Mouse (Mus musculus) hindbrain, embryonic 15.5 days (tissue): ENCODE measurements around the gene Mapk13. TPM values are rescaled to one million over a fixed set of nuclear protein-coding genes. Genes with fewer than 3 reads are reported as not detected.
A peak's percentile ranks its signal among the peaks of the same experiment; 100 is the strongest.
"Not testable (repeated sequence)": the region's sequence is repeated elsewhere in the genome, so short reads cannot be mapped to it uniquely, and the experiment has no call there.

Experiments
- ATAC-seq: fragments of 200-750 bp; cut with Nextera tagmentation; 2 replicates; pipeline ENCODE4 v1.8.0; 2017; ENCODE audit warnings: low read depth, moderate number of reproducible peaks, moderate TSS enrichment; ENCODE audit not compliant: low FRiP score
- H3K27ac ChIP-seq: fragments of 300-500 bp; sonication (generic); replicated peaks from 2 replicates; pipeline ENCODE4 v1.5.1; 2015; ENCODE audit warnings: mild to moderate bottlenecking, inconsistent platforms
- H3K27me3 ChIP-seq: fragments of 300-500 bp; sonication (generic); 2 replicates; pipeline ENCODE4 v1.6.1; 2015; ENCODE audit warnings: control low read depth, inconsistent platforms
- H3K36me3 ChIP-seq: fragments of 300-500 bp; sonication (generic); 2 replicates; pipeline ENCODE4 v1.6.1; 2015; ENCODE audit warnings: control low read depth, inconsistent platforms
- H3K4me1 ChIP-seq: fragments of 300-500 bp; sonication (generic); replicated peaks from 2 replicates; pipeline ENCODE4 v1.6.1; 2015; ENCODE audit warnings: control low read depth, inconsistent platforms
- H3K4me2 ChIP-seq: fragments of 300-500 bp; sonication (generic); 2 replicates; pipeline ENCODE4 v1.6.1; 2015; ENCODE audit warnings: moderate library complexity, mild to moderate bottlenecking, inconsistent platforms
- H3K4me3 ChIP-seq: fragments of 300-500 bp; sonication (generic); 2 replicates; pipeline ENCODE4 v1.5.1; 2015; ENCODE audit warnings: mild to moderate bottlenecking, inconsistent platforms
- H3K9ac ChIP-seq: fragments of 300-500 bp; sonication (generic); 2 replicates; pipeline ENCODE4 v1.6.1; 2015; ENCODE audit warnings: inconsistent platforms
- H3K9me3 ChIP-seq: fragments of 300-500 bp; sonication (generic); 2 replicates; pipeline ENCODE4 v1.6.1; 2016; ENCODE audit warnings: control low read depth, inconsistent platforms
- WGBS: fragments of 180-500 bp; shearing (Covaris S2); methylation state at CpG from one replicate; pipeline ENCODE4 v1.1.7; 2015; 5-methylcytosine and 5-hydroxymethylcytosine counted together
- polyA plus RNA-seq: library from polyadenylated mRNA; unstranded; fragments of >200 nt; fragmentation: Nextera tagmentation; extraction: Ambion mirVana; gene quantifications from 2 replicates; pipeline ENCODE4 v1.2.1, GENCODE M21; 2015

The Mapk13 gene
- polyA plus RNA-seq, 1 experiment from 2014 or later: 0.97 TPM

GRCm38 (mm10) chr17:28750580-28750979 is 18.5 kb upstream of the Mapk13 start:
- Histone ChIP-seq H3K4me3 (no peak overlapping the region), H3K36me3 (peaks cover 29% of the 10 kb centered on the region), H3K9ac (no peak overlapping the region), H3K4me2 (no peak overlapping the region), H3K27ac (no peak overlapping the region), H3K9me3 (no peaks in the 10 kb centered on the region), H3K27me3 (no peaks in the 10 kb centered on the region), H3K4me1 (no peaks in the 10 kb centered on the region)
- 75% methylated on average over 6 of the region's 6 CpGs for WGBS
- no peak for ATAC-seq

- Histone ChIP-seq H3K4me1 (no peaks in the 10 kb centered on the region), H3K4me3 (no peak overlapping the region), H3K27me3 (no peaks in the 10 kb centered on the region), H3K9me3 (no peaks in the 10 kb centered on the region), H3K36me3 (no peaks in the 10 kb centered on the region), H3K4me2 (no peak overlapping the region), H3K27ac (no peak overlapping the region), H3K9ac (no peak overlapping the region)
- WGBS: 69% methylated on average over 5 of the region's 5 CpGs
- no peak for ATAC-seq
These were observed 12.7 kb upstream of the Mapk13 start for GRCm38 (mm10) chr17:28756447-28756846.

DNA sequence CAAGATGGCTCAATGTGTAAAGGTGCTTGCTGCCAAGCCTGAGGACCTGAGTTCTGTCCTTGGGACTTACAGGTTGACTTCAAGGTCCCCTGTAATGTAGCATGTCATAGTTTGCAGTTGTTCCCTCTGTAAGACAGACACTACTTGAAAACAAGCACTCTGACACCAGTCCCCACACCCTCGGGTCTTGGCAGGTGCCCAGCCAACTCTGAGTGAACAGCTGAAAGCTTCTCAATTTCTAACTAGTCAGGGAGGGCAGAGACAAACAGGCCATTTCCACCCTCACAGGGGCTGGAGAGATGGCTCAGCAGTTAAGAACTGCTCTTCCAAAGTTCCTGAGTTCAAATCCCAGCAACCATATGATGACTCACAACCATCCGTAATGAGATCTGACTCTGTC is 11.6 kb upstream of the Mapk13 start:
- no peak overlapping the region for H3K4me2 ChIP-seq
- no peaks in the 10 kb centered on the region for H3K27me3 ChIP-seq
- H3K4me1 ChIP-seq: no peaks in the 10 kb centered on the region
- no peaks in the 10 kb centered on the region for H3K36me3 ChIP-seq
- 77% methylated on average over 2 of the region's 2 CpGs for WGBS
- no peak overlapping the region for H3K27ac ChIP-seq
- no peak for ATAC-seq
- no peaks in the 10 kb centered on the region for H3K9me3 ChIP-seq
- no peak overlapping the region for H3K4me3 ChIP-seq
- no peak overlapping the region for H3K9ac ChIP-seq

DNA sequence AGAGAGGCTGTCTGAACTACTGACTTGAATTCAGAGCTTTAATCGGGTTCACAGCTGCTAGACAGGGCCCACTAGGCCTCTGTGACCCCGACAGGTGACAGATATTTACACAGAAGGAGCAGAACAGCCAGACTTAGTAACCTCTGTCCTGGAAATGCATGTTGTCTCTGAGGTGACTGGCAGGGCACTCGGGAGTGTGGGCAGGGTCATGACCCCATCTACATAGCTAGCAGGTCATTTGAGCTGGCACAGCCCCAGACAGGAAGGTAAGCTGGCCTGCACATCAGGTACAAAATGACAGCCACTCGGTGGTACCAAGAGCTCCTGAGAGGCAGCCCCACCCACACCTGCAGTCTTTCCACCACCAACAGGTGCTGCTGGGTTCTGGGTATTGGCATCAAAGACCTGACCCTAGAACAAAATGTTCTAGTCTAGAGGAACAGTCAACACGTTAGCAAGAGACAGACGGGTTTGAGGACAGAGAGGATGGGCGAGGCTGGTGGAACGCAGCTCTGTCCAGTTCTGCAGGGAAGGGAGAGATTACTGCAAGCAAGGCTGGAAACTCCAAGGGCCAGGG is 8.3 kb upstream of the Mapk13 start:
- Histone ChIP-seq H3K9me3 (no peaks in the 10 kb centered on the region), H3K27me3 (no peaks in the 10 kb centered on the region), H3K4me3 (no peak overlapping the region), H3K9ac (no peak overlapping the region), H3K27ac (no peak overlapping the region), H3K4me1 (no peaks in the 10 kb centered on the region), H3K36me3 (no peaks in the 10 kb centered on the region), H3K4me2 (no peak overlapping the region)
- no peak for ATAC-seq
- WGBS: 77% methylated on average over 8 of the region's 8 CpGs

GRCm38 (mm10) chr17:28761871-28762270 is 7.2 kb upstream of the Mapk13 start:
- H3K4me2 ChIP-seq: no peak overlapping the region
- H3K27me3 ChIP-seq: no peaks in the 10 kb centered on the region
- H3K9me3 ChIP-seq: no peaks in the 10 kb centered on the region
- whole genome bisulfite sequencing: 19% methylated on average over 3 of the region's 3 CpGs
- no peaks in the 10 kb centered on the region for H3K4me1 ChIP-seq
- no peaks in the 10 kb centered on the region for H3K36me3 ChIP-seq
- no peak overlapping the region for H3K27ac ChIP-seq
- H3K4me3 ChIP-seq: no peak overlapping the region
- no peak for ATAC-seq
- no peak overlapping the region for H3K9ac ChIP-seq

DNA sequence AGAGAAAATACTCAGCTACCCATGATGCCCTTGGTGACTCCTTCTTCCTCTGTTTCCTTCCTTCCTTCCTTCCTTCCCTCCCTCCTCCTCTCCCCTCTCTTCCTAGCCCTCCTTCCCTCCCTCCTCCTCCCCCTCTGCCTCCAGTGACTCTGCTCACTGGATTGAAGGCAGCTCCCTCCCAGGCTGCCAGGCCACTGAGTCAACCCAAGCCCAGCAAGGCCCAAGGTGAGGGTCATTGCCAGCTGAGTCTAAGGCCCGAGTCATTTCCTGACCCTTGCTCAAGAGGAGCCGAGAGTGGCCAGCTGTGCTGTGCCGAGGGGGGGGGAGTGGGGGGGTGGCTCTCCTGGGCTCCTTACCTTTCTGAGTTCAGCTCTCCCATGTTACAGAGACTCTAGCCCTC is 2.9 kb upstream of the Mapk13 start:
- H3K9me3 ChIP-seq: no peaks in the 10 kb centered on the region
- no peak overlapping the region for H3K4me2 ChIP-seq
- 75% methylated on average over 3 of the region's 3 CpGs for WGBS
- no peak for ATAC-seq
- H3K36me3 ChIP-seq: no peaks in the 10 kb centered on the region
- H3K27me3 ChIP-seq: peaks cover 33% of the 10 kb centered on the region
- H3K4me3 ChIP-seq: no peak overlapping the region
- peaks cover 16% of the 10 kb centered on the region for H3K4me1 ChIP-seq
- no peak overlapping the region for H3K27ac ChIP-seq
- H3K9ac ChIP-seq: no peak overlapping the region

- Histone ChIP-seq H3K27me3 (peaks cover 34% of the 10 kb centered on the region), H3K4me2 (no peak overlapping the region), H3K4me1 (peaks cover 16% of the 10 kb centered on the region), H3K27ac (no peak overlapping the region), H3K36me3 (no peaks in the 10 kb centered on the region), H3K9me3 (no peaks in the 10 kb centered on the region), H3K9ac (no peak overlapping the region), H3K4me3 (no peak overlapping the region)
- no peak for ATAC-seq
- 65% methylated on average over 11 of the region's 11 CpGs for WGBS
These were observed 2.1 kb upstream of the Mapk13 start for GRCm38 (mm10) chr17:28766781-28767515.

DNA sequence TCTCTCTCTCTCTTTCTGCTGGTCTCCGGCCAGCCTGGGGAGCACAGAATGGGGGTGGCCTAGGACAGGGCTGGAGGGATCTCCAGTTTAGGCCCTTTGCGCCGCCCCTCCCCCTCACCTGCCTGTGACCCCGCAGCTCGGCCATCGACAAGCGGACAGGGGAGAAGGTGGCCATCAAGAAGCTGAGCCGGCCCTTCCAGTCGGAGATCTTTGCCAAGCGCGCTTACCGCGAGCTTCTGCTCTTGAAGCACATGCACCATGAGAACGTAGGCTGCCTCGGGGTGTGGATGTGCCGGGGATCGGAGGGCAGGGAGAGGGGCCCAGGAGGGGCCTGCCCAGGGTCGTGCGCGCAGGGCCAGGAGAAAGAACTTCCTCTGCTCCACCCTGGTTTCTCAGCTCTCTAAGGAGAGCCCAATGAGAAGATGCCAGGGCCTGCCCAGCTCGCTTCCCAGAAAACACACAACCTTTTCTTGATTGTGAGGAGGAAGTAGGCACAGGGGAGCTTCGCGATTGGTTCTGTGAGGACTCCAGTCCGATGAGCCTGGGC is 851 bp downstream of the Mapk13 start:
- ATAC-seq: no peak
- H3K4me1 ChIP-seq: peaks cover 16% of the 10 kb centered on the region
- H3K9me3 ChIP-seq: no peaks in the 10 kb centered on the region
- peak overlapping the region; percentile 35 for H3K4me3 ChIP-seq
- 0 out of 2 replicates have a peak overlapping the region, but pooled peaks have one; percentile 7 for H3K9ac ChIP-seq
- 6% methylated on average over 24 of the region's 24 CpGs for WGBS
- H3K4me2 ChIP-seq: peak overlapping the region; percentile 65
- no peaks in the 10 kb centered on the region for H3K36me3 ChIP-seq
- H3K27ac ChIP-seq: no peak overlapping the region
- H3K27me3 ChIP-seq: peaks cover 34% of the 10 kb centered on the region

DNA sequence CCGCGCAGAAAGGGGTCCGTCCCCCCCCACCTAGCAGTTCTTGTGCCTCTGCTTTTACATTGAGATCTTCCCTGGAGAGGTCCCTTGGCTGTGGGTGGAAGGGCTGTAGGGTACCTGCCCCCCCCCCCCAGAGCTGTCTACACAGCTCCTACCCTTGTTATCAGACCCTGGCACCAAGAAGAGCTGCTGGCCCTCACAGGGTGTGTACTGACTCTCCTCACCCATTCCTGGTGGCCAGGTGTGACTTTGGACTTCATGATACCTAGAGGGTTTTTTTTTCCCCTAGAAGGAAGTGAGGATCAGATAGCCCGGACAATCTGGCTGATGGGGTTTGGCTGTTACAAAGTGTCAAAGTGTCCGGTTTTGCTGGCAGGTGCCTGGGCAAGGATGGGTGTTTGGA is 2.2 kb downstream of the Mapk13 start:
- no peak overlapping the region for H3K9ac ChIP-seq
- H3K27ac ChIP-seq: no peak overlapping the region
- no peaks in the 10 kb centered on the region for H3K36me3 ChIP-seq
- H3K27me3 ChIP-seq: peaks cover 34% of the 10 kb centered on the region
- no peak overlapping the region for H3K4me2 ChIP-seq
- no peak for ATAC-seq
- no peaks in the 10 kb centered on the region for H3K9me3 ChIP-seq
- WGBS: 91% methylated on average over 5 of the region's 5 CpGs
- no peak overlapping the region for H3K4me3 ChIP-seq
- peaks cover 16% of the 10 kb centered on the region for H3K4me1 ChIP-seq

- not testable (repeated sequence) for H3K9ac ChIP-seq, ATAC-seq, H3K4me2 ChIP-seq, H3K4me3 ChIP-seq, H3K9me3 ChIP-seq, H3K36me3 ChIP-seq, H3K27ac ChIP-seq
- WGBS: 95% methylated on average over 9 of the region's 9 CpGs
- H3K27me3 ChIP-seq: peaks cover 20% of the 10 kb centered on the region
- peaks cover 11% of the 10 kb centered on the region for H3K4me1 ChIP-seq
These were observed 5.2 kb downstream of the Mapk13 start for GRCm38 (mm10) chr17:28774303-28774702.

- H3K4me1 ChIP-seq: peaks cover 3% of the 10 kb centered on the region
- H3K4me3 ChIP-seq: no peak overlapping the region
- H3K4me2 ChIP-seq: no peak overlapping the region
- H3K27ac ChIP-seq: no peak overlapping the region
- ATAC-seq: no peak
- no peaks in the 10 kb centered on the region for H3K9me3 ChIP-seq
- H3K36me3 ChIP-seq: no peaks in the 10 kb centered on the region
- no peak overlapping the region for H3K9ac ChIP-seq
- WGBS: 84% methylated on average over 4 of the region's 4 CpGs
- peaks cover 12% of the 10 kb centered on the region for H3K27me3 ChIP-seq
These were observed 6.1 kb downstream of the Mapk13 start for GRCm38 (mm10) chr17:28775161-28775560.

DNA sequence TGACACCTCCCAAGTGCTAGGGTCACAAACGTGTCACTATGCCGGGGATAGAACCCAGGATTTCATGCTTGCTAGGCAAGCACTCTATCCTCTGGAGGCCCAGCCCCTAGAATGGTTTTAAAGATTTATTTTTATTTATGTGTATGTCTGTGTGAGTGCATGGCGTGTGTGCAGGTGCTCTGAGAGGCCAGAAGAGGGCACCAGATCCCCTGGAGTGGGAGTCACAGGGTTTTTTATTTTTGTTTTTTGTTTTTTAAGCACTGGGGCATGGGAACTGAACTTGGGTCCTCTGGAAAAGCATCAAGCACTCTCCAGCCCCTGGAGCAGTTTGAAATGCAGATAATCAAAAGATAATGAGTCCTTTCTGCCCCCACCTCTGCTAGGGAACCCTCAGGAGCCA is 7.7 kb downstream of the Mapk13 start:
- WGBS: 95% methylated on average over 3 of the region's 3 CpGs
- no peak overlapping the region for H3K9ac ChIP-seq

More for the DNA sequence above, 7.7 kb downstream of the Mapk13 start:
- Histone ChIP-seq H3K4me1 (no peaks in the 10 kb centered on the region), H3K9me3 (no peaks in the 10 kb centered on the region), H3K27ac (no peak overlapping the region), H3K36me3 (no peaks in the 10 kb centered on the region), H3K4me3 (no peak overlapping the region), H3K27me3 (no peaks in the 10 kb centered on the region), H3K4me2 (no peak overlapping the region)
- no peak for ATAC-seq
